Mouse (Mus musculus) lung, postnatal 0 days (tissue): Measurements from ENCODE around the gene Tnik.

Experiments used
- CTCF ChIP-seq: IDR thresholded peaks from 2 replicates; pipeline ENCODE4 v1.5.1; 2016; ENCODE audit warnings: antibody characterized with exemption, mild to moderate bottlenecking
- EP300 ChIP-seq: IDR thresholded peaks from 2 replicates; pipeline ENCODE4 v1.6.1; 2016; ENCODE audit warnings: antibody characterized with exemption, mild to moderate bottlenecking, control low read depth

DNA sequence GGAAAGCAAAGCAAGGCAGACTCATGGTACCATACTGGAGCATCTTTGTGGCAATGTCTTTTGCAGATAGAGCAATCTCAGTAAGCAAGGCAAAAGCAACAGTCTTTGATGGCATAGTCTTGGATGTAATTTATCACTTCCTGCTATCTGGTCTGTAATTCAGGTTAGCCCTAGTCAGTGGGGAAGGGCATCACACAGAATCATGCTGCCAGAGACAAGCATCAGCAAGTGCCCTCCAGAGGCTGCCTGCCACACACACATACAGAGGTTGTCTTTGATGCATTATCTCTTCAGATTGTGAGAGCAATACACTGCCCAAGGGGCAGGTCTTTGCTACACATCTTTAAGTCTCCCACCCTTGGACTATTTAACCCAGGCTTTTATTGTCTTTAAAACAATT, 8.9 kb downstream of the Tnik start:
- TF ChIP-seq CTCF (no peak), EP300 (no peak)
